Mouse (Mus musculus) neural tube, embryonic 12.5 days (tissue): Measurements from ENCODE around the gene Rabep2. TPM values are rescaled to one million over a fixed set of nuclear protein-coding genes. Genes with fewer than 3 reads are reported as not detected.

ENCODE experiments used
- ATAC-seq: fragments of 200-750 bp; cut with Nextera tagmentation; 2 replicates; pipeline ENCODE4 v1.8.0; 2017; ENCODE audit warnings: low read depth, mild to moderate bottlenecking, moderate TSS enrichment, moderate library complexity; ENCODE audit not compliant: low FRiP score
- H3K27ac ChIP-seq: fragments of 300-500 bp; sonication (generic); 2 replicates; pipeline ENCODE4 v1.5.1; 2016
- H3K27me3 ChIP-seq: fragments of 300-500 bp; sonication (generic); replicated peaks from 2 replicates; pipeline ENCODE4 v1.6.1; 2016; ENCODE audit warnings: mild to moderate bottlenecking
- H3K36me3 ChIP-seq: fragments of 300-500 bp; sonication (generic); 2 replicates; pipeline ENCODE4 v1.6.1; 2016; ENCODE audit warnings: mild to moderate bottlenecking
- H3K4me1 ChIP-seq: fragments of 300-500 bp; sonication (generic); 2 replicates; pipeline ENCODE4 v1.6.1; 2016
- H3K4me2 ChIP-seq: fragments of 300-500 bp; sonication (generic); replicated peaks from 2 replicates; pipeline ENCODE4 v1.6.1; 2016; ENCODE audit warnings: mild to moderate bottlenecking
- H3K4me3 ChIP-seq: fragments of 300-500 bp; sonication (generic); 2 replicates; pipeline ENCODE4 v1.5.1; 2016
- H3K9ac ChIP-seq: fragments of 300-500 bp; sonication (generic); 2 replicates; pipeline ENCODE4 v1.6.1; 2016; ENCODE audit warnings: mild to moderate bottlenecking
- H3K9me3 ChIP-seq: fragments of 300-500 bp; sonication (generic); 2 replicates; pipeline ENCODE4 v1.6.1; 2016; ENCODE audit warnings: mild to moderate bottlenecking
- WGBS: fragments of 180-500 bp; shearing (Covaris S2); methylation state at CpG from one replicate; pipeline ENCODE4 v1.1.7; 2016; 5-methylcytosine and 5-hydroxymethylcytosine counted together
- polyA plus RNA-seq: library from polyadenylated mRNA; unstranded; fragments of >200 nt; fragmentation: Nextera tagmentation; extraction: Ambion mirVana; gene quantifications from 2 replicates; pipeline ENCODE4 v1.2.1, GENCODE M21; 2016

Rabep2 gene
- polyA plus RNA-seq, 1 experiment from 2014 or later = 26.8 TPM

DNA sequence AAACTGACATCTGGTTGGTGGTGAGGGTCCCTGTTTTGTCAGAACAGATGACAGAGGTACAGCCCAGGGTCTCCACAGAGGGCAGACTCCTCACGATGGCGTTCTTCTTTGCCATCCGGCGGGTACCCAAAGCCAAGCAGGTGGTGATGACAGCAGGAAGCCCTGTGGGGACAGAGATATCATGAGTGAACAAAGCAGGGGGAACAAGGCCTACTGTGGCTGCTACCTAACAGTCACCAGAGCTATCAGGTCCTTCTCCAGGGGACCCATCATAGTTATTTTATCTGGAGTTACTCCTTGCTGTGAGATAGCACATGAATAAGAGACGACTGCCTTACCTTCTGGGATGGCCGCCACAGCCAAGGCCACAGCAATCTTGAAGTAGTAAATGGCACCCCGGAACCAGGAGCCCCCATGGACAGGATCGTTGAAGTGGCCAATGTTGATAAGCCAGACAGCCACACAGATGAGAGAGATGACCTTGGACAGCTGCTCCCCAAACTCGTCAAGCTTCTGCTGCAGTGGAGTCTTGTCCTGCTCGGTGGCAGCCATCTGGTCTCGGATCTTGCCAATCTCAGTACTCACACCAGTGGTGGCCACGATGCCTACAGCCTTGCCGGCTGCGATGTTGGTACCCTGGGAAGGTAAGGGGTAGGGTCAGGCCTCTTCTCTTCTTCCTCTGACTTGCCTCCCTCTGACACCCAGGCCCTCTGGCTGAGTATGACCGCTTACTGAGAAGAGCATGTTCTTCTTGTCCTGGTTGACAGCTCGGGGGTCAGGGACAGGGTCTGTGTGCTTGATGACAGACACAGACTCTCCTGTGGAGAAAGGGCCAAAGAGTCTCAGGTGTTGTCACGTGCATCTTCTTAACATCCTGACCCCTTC is 28.1 kb downstream of the Rabep2 start:
- no peaks in the 10 kb centered on the region for H3K9me3 ChIP-seq
- no peak overlapping the region for H3K9ac ChIP-seq
- WGBS = 89% methylated on average over 17 of the region's 17 CpGs
- no peaks in the 10 kb centered on the region for H3K27me3 ChIP-seq
- no peaks in the 10 kb centered on the region for H3K4me1 ChIP-seq
- no peak overlapping the region for H3K27ac ChIP-seq
- no peaks in the 10 kb centered on the region for H3K36me3 ChIP-seq
- H3K4me3 ChIP-seq = no peak overlapping the region
- H3K4me2 ChIP-seq = no peak overlapping the region
- no peak for ATAC-seq

GRCm38 (mm10) chr7:126458225-126458624 is 29.7 kb downstream of the Rabep2 start:
- Histone ChIP-seq H3K27me3 (no peaks in the 10 kb centered on the region), H3K36me3 (no peaks in the 10 kb centered on the region), H3K27ac (no peak overlapping the region), H3K9ac (no peak overlapping the region), H3K4me2 (no peak overlapping the region), H3K4me3 (no peak overlapping the region), H3K4me1 (no peaks in the 10 kb centered on the region), H3K9me3 (no peaks in the 10 kb centered on the region)
- 80% methylated on average over 5 of the region's 5 CpGs for WGBS
- no peak for ATAC-seq

DNA sequence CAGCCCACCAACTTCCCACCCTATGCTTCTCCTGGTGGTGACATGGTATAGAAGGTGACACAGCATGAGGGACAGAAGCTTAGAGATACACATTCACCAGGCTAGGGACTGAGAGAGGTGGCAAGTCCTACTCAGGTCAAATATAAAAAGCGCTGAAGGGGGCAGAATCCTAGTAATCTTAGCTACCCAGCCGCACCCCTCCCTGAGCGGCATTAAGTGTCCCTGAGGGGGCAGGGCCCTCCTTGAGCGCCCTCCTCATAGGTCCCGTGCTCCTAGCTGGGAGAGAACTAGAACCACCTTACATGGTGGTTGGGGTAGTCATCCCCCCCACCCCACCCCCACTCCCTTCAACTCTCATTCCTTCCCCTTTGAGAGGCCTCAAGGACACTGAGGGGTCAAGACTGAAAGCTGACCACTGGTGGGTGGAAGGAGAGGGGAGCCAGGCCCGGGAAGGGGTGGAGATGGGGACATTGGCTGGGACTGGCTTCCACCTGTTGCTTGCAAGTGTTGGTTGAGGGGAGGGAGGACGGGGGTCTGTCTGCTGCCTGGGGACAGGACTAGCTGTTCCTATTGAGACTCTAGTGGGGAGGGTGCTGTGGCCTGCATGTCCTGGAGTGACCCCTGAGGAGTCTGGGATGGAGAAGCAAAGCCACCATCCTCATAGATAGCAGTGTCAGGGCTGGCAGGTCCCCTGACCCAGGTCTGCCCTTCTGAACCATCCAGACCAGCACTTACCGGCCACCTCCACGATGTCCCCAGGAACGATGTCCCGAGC is 30.5 kb downstream of the Rabep2 start:
- H3K9ac ChIP-seq = no peak overlapping the region
- no peak overlapping the region for H3K4me3 ChIP-seq
- H3K27ac ChIP-seq = no peak overlapping the region
- no peak for ATAC-seq
- H3K27me3 ChIP-seq = no peaks in the 10 kb centered on the region
- 85% methylated on average over 11 of the region's 11 CpGs for WGBS
- no peaks in the 10 kb centered on the region for H3K9me3 ChIP-seq
- no peaks in the 10 kb centered on the region for H3K36me3 ChIP-seq
- no peaks in the 10 kb centered on the region for H3K4me1 ChIP-seq
- no peak overlapping the region for H3K4me2 ChIP-seq

GRCm38 (mm10) chr7:126460623-126461399 is 32.3 kb downstream of the Rabep2 start:
- ATAC-seq = no peak
- no peaks in the 10 kb centered on the region for H3K4me1 ChIP-seq
- 58% methylated on average over 10 of the region's 10 CpGs for WGBS

DNA sequence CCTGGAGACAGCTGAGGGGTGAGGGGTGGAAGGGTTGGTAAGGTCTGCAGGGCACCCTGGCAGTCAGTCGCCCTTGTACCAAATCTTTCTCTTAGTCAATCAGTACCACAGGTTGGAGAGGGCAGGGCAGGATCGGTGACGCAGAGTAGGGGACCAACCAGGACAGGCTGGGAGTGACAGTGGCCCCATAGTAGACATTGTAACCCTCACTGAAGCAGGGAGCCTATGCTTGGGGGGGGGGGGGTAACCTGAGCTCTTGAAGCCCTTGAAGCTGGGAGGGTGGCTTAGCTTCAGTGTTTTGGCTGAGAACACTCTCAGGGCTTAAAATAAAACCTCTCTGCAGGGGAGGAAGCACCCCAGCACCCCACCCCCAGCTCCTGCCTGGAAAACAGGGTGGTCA is 33.1 kb downstream of the Rabep2 start:
- Histone ChIP-seq H3K27me3 (no peaks in the 10 kb centered on the region), H3K27ac (no peak overlapping the region), H3K4me1 (no peaks in the 10 kb centered on the region), H3K9me3 (no peaks in the 10 kb centered on the region), H3K9ac (no peak overlapping the region), H3K36me3 (peaks cover 5% of the 10 kb centered on the region; the same call in 1 of the 2 replicates), H3K4me2 (no peak overlapping the region), H3K4me3 (no peak overlapping the region)
- 62% methylated on average over 3 of the region's 3 CpGs for WGBS
- ATAC-seq = no peak

More at GRCm38 (mm10) chr7:126460623-126461399, 32.3 kb downstream of the Rabep2 start:
- H3K36me3 ChIP-seq = no peaks in the 10 kb centered on the region
- H3K27me3 ChIP-seq = no peaks in the 10 kb centered on the region
- no peak overlapping the region for H3K4me3 ChIP-seq
- H3K9ac ChIP-seq = no peak overlapping the region
- H3K27ac ChIP-seq = no peak overlapping the region
- H3K9me3 ChIP-seq = no peaks in the 10 kb centered on the region
- no peak overlapping the region for H3K4me2 ChIP-seq

DNA sequence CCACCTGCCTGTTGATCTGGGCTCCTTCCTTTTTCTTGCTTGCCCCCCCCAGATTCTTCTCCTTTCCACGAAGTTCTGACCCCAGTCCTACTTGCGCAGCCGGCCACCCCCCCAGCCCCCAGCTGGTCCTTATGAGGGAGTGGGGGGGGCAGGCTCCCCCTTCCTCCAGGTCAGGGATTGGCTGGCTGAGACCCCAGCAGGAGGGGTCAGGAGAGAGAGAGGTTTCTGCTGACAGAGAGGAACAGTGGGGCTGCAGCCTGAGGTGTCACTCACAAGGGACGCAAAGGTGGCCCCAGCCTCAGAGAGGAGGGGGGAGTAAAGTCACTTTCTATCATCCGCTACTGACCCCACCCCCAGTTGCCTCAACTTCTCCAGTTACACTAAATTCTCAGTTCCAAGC is 34.4 kb downstream of the Rabep2 start, which contains the start of gene Atp2a1:
Atp2a1 (minus strand) TSS at position 105 of the 400 bp plus-strand sequence.
- Histone ChIP-seq H3K36me3 (peaks cover 19% of the 10 kb centered on the region), H3K27ac (no peak within 1 kb of the TSS), H3K4me3 (no peak within 1 kb of the TSS), H3K9me3 (no peaks in the 10 kb centered on the region), H3K27me3 (no peaks in the 10 kb centered on the region), H3K4me1 (no peaks in the 10 kb centered on the region), H3K4me2 (no peak within 1 kb of the TSS), H3K9ac (no peak within 1 kb of the TSS)
- ATAC-seq = no peak
- 57% methylated on average over 5 of the region's 5 CpGs for WGBS

- no peak for ATAC-seq
- no peaks in the 10 kb centered on the region for H3K4me1 ChIP-seq
- no peak overlapping the region for H3K4me2 ChIP-seq
- H3K4me3 ChIP-seq = no peak overlapping the region
- 55% methylated on average over 4 of the region's 4 CpGs for WGBS
- H3K9me3 ChIP-seq = no peaks in the 10 kb centered on the region
- H3K27me3 ChIP-seq = no peaks in the 10 kb centered on the region
- H3K27ac ChIP-seq = no peak overlapping the region
- H3K9ac ChIP-seq = no peak overlapping the region
- H3K36me3 ChIP-seq = peaks cover 24% of the 10 kb centered on the region
Measured at GRCm38 (mm10) chr7:126463547-126463946, 35.0 kb downstream of the Rabep2 start.

- no peak overlapping the region for H3K27ac ChIP-seq
- no peaks in the 10 kb centered on the region for H3K27me3 ChIP-seq
- no peak overlapping the region for H3K4me3 ChIP-seq
- no peak overlapping the region for H3K4me2 ChIP-seq
- ATAC-seq = no peak
- no peak overlapping the region for H3K9ac ChIP-seq
- H3K4me1 ChIP-seq = no peaks in the 10 kb centered on the region
- 56% methylated on average over 4 of the region's 4 CpGs for WGBS
- H3K9me3 ChIP-seq = no peaks in the 10 kb centered on the region
- peaks cover 30% of the 10 kb centered on the region for H3K36me3 ChIP-seq
Measured at GRCm38 (mm10) chr7:126464121-126464520, 35.6 kb downstream of the Rabep2 start.

DNA sequence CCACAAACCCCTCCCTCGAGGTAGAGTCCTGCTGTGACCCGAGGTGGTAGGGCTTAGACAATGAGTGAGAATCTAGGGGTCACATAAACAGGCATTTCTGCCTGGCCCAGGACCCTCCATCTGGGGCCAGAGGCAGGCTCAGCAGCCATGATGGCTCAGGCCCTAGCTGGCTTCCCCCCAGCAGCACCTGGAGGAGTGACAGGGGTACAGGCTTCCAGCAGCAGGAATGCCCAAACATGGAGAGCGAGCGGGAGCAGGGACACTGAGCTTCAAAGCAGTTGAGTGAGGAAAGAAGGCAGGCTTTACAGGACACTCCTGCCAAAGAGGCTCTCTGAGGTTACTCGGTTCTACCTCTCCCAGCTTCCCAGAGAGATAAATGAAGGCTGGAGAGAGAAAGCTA is 36.3 kb downstream of the Rabep2 start:
- WGBS = 43% methylated on average over 5 of the region's 5 CpGs
- Histone ChIP-seq H3K4me2 (no peak overlapping the region), H3K4me3 (no peak overlapping the region), H3K4me1 (no peaks in the 10 kb centered on the region), H3K36me3 (peaks cover 37% of the 10 kb centered on the region), H3K9me3 (no peaks in the 10 kb centered on the region), H3K27me3 (no peaks in the 10 kb centered on the region), H3K9ac (no peak overlapping the region), H3K27ac (no peak overlapping the region)
- no peak for ATAC-seq

DNA sequence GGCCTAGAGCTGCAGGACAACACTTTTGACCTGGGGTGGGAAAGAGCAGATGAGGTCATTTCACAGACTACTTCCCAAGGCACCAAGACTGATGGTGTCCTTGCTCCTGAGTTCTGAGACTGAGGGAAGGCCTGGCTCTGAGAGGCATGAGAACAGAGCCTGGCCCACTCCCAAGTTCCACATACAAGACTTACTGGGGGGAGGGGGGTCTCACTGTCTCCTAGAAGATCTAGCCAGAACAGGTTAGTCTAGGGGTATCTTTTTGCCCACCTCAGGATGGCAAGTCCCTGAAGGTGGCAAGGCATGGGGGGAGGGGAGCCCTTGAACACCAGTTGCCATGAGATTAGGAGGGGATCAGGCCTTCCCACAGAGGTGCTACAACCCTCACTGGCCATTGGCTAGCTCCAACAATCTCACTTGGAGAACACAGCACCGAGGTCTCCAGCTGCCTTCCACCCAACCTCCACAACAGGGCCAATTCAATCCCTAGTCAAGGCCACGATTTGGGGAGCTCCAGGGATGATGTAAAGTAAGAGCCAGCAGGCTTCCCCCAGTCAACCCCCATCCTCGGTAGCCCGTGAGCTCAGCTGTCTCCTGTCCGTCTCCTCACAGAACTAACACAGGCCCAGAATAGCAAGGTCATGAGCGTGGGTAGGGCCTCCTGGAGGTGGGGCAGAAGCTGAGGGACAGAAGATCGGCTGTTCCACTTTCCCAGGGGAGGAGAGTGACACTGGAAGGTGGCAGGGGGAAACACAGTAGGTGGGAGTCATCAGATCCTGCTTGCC is 36.9 kb downstream of the Rabep2 start:
- no peaks in the 10 kb centered on the region for H3K4me1 ChIP-seq

DNA sequence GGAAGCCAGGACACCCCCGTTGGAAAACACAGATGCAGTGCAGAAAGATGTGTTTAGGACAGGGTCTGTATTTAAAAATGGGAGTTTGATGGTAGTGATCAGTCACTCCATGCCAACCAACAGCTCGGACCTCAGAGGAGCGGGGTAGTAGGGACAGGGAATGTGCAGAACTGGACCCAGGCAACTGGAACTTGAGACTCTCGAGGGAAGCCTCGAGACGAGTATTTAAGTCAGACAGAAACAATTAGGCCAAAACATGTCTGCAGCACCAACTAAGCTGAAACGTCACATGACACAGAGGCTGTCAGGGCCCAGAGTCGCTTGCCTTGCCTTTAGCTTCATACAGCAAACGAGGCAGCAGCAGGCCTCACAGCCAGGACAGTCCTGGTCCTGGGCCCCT is 37.6 kb downstream of the Rabep2 start:
- H3K4me3 ChIP-seq = no peak overlapping the region
- H3K27me3 ChIP-seq = no peaks in the 10 kb centered on the region
- H3K9ac ChIP-seq = no peak overlapping the region
- no peaks in the 10 kb centered on the region for H3K9me3 ChIP-seq
- WGBS = 76% methylated on average over 9 of the region's 9 CpGs
- no peak for ATAC-seq
- H3K4me1 ChIP-seq = no peaks in the 10 kb centered on the region
- no peak overlapping the region for H3K27ac ChIP-seq
- no peak overlapping the region for H3K4me2 ChIP-seq
- H3K36me3 ChIP-seq = peaks cover 50% of the 10 kb centered on the region

More for the DNA sequence above, 36.9 kb downstream of the Rabep2 start:
- Histone ChIP-seq H3K36me3 (peaks cover 43% of the 10 kb centered on the region), H3K9me3 (no peaks in the 10 kb centered on the region), H3K4me2 (no peak overlapping the region), H3K27me3 (no peaks in the 10 kb centered on the region), H3K9ac (no peak overlapping the region), H3K4me3 (no peak overlapping the region), H3K27ac (no peak overlapping the region)
- ATAC-seq = no peak
- WGBS = 58% methylated on average over 7 of the region's 7 CpGs
